Mouse (Mus musculus) granulocyte monocyte progenitor cell, adult 5-6 weeks (primary cell): ENCODE data around the gene Dmpk. TPM values are rescaled to one million over a fixed set of nuclear protein-coding genes. Genes with fewer than 3 reads are reported as not detected.

Experiments used
- ATAC-seq: replicated peaks from 2 replicates; pipeline ENCODE4 v1.8.0; 2016; ENCODE audit warnings: mild to moderate bottlenecking, moderate TSS enrichment, inconsistent platforms; ENCODE audit not compliant: poor library complexity, severe bottlenecking
- total RNA-seq, 2 experiments: library from RNA; stranded (forward) in 1 of 2; stranded (reverse) in 1 of 2; fragments of 200-712, 200-1000 nt in 1 of 2; fragments of >200 nt in 1 of 2; fragmentation: Nextera tagmentation in 1 of 2; gene quantifications; 2 replicates each; pipeline ENCODE4 v1.2.3; 2014 to 2017

Dmpk gene
- total RNA-seq, 2 experiments from 2014 or later = 0.32 to 1.0 TPM

DNA sequence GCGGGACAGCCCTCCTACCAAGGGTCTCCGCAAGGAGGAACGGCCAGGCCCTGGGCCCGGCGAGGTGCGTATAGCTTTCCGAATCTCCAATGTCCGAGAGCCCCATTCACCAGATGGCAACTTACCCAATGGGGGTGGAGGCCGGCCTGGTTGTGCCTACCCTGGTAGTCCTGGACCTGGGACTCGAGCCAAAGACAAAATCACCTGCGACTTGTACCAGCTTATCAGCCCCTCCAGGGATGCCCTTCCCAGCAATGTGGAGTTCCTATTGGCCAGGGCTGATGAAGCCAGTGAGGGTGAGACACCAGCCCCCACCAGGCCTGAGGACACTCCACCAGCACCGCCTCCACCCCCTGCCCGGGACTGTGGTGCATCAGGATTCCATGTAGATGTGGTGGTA is 52.5 kb downstream of the Dmpk start:
- no peak for ATAC-seq

DNA sequence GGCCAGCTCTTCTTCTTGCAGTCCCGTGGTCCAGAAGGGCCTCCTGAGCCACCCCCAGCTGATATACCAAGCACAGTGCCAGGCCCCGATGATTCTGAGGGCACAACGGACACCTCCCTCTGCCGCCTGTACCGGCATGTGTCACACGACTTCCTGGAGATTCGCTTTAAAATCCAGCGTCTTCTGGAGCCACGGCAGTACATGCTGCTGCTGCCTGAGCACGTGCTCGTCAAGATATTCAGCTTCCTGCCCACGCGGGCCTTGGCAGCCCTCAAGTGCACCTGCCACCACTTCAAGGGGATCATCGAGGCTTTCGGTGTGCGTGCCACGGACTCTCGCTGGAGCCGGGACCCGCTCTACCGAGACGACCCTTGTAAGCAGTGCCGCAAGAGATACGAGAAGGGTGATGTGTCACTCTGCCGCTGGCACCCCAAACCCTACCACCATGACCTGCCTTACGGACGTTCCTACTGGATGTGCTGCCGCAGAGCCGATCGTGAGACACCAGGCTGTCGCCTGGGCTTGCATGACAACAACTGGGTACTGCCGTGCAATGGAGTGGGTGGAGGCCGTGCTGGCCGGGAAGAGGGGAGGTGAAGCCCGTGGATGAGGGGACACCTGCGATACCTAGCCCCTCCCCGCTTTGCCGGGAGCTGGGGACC is 53.2 kb downstream of the Dmpk start:
- ATAC-seq = no peak

- peak; percentile 53 for ATAC-seq
Measured at GRCm38 (mm10) chr7:19137380-19137779, 53.7 kb downstream of the Dmpk start.

Other genes with a start within 250 kb of the Dmpk start
- gene Mill2, start 243.9 kb upstream of the Dmpk start, total RNA-seq (2014; fragmentation: Nextera tagmentation) = 0.34 TPM in 1 of 2 replicates, not detected in the other
- 0.04 TPM in 1 of 2 replicates, not detected in the other for gene Mill2, start 243.9 kb upstream of the Dmpk start, total RNA-seq (2017)
- gene Pglyrp1, start 212.5 kb upstream of the Dmpk start, total RNA-seq (2014; fragmentation: Nextera tagmentation) = 112 and 117 TPM in 2 replicates
- gene Pglyrp1, start 212.5 kb upstream of the Dmpk start, total RNA-seq (2017) = 17.6 and 21.2 TPM in 2 replicates
- 34.6 and 45.4 TPM in 2 replicates for gene Ccdc61, start 173.4 kb upstream of the Dmpk start, total RNA-seq (2014; fragmentation: Nextera tagmentation)
- gene Ccdc61, start 173.4 kb upstream of the Dmpk start, total RNA-seq (2017) = 11.4 and 12.1 TPM in 2 replicates
- gene Nova2, start 158.0 kb upstream of the Dmpk start, total RNA-seq (2014; fragmentation: Nextera tagmentation) = not detected in 2 replicates
- not detected in 2 replicates for gene Nova2, start 158.0 kb upstream of the Dmpk start, total RNA-seq (2017)
- not detected in 2 replicates for gene Nanos2, start 96.4 kb upstream of the Dmpk start, total RNA-seq (2014; fragmentation: Nextera tagmentation)
- gene Nanos2, start 96.4 kb upstream of the Dmpk start, total RNA-seq (2017) = not detected in 2 replicates
- gene Mypop, start 92.6 kb upstream of the Dmpk start, total RNA-seq (2014; fragmentation: Nextera tagmentation) = not detected in 2 replicates
- 0.82 TPM in 1 of 2 replicates, not detected in the other for gene Mypop, start 92.6 kb upstream of the Dmpk start, total RNA-seq (2017)
- 14.5 and 24.3 TPM in 2 replicates for gene Irf2bp1, start 79.8 kb upstream of the Dmpk start, total RNA-seq (2014; fragmentation: Nextera tagmentation)
- 8.4 and 17.5 TPM in 2 replicates for gene Irf2bp1, start 79.8 kb upstream of the Dmpk start, total RNA-seq (2017)
- not detected in 2 replicates for gene Foxa3, start 60.3 kb upstream of the Dmpk start, total RNA-seq (2014; fragmentation: Nextera tagmentation)
- not detected in 2 replicates for gene Foxa3, start 60.3 kb upstream of the Dmpk start, total RNA-seq (2017)
- gene Sympk, start 59.5 kb upstream of the Dmpk start, total RNA-seq (2014; fragmentation: Nextera tagmentation) = 79.9 and 98.6 TPM in 2 replicates
- gene Sympk, start 59.5 kb upstream of the Dmpk start, total RNA-seq (2017) = 38.5 and 46.7 TPM in 2 replicates
- gene Rsph6a, start 29.2 kb upstream of the Dmpk start, total RNA-seq (2014; fragmentation: Nextera tagmentation) = not detected in 2 replicates
- not detected in 2 replicates for gene Rsph6a, start 29.2 kb upstream of the Dmpk start, total RNA-seq (2017)
- 2.2 and 4.9 TPM in 2 replicates for gene Dmwd, start 7.6 kb upstream of the Dmpk start, total RNA-seq (2014; fragmentation: Nextera tagmentation)
- gene Dmwd, start 7.6 kb upstream of the Dmpk start, total RNA-seq (2017) = 0.99 and 3.4 TPM in 2 replicates
- gene Six5, start 10.7 kb downstream of the Dmpk start, total RNA-seq (2014; fragmentation: Nextera tagmentation) = 4.0 and 8.1 TPM in 2 replicates
- 1.6 and 2.7 TPM in 2 replicates for gene Six5, start 10.7 kb downstream of the Dmpk start, total RNA-seq (2017)
- 0.71 TPM in 1 of 2 replicates, not detected in the other for gene Gm4969, start 34.5 kb downstream of the Dmpk start, total RNA-seq (2014; fragmentation: Nextera tagmentation)
- 0.05 TPM in 1 of 2 replicates, not detected in the other for gene Gm4969, start 34.5 kb downstream of the Dmpk start, total RNA-seq (2017)
- 3.1 and 4.9 TPM in 2 replicates for gene Fbxo46, start 36.0 kb downstream of the Dmpk start, total RNA-seq (2014; fragmentation: Nextera tagmentation)
- gene Fbxo46, start 36.0 kb downstream of the Dmpk start, total RNA-seq (2017) = 4.7 and 5.4 TPM in 2 replicates
- gene Qpctl, start 65.4 kb downstream of the Dmpk start, total RNA-seq (2014; fragmentation: Nextera tagmentation) = 4.2 and 12.0 TPM in 2 replicates
- gene Qpctl, start 65.4 kb downstream of the Dmpk start, total RNA-seq (2017) = 4.9 and 5.0 TPM in 2 replicates
- gene Snrpd2, start 65.9 kb downstream of the Dmpk start, total RNA-seq (2014; fragmentation: Nextera tagmentation) = 91.5 and 121 TPM in 2 replicates
- 83.2 and 158 TPM in 2 replicates for gene Snrpd2, start 65.9 kb downstream of the Dmpk start, total RNA-seq (2017)
- gene Gipr, start 82.3 kb downstream of the Dmpk start, total RNA-seq (2014; fragmentation: Nextera tagmentation) = not detected in 2 replicates
- 0.26 TPM in 1 of 2 replicates, not detected in the other for gene Gipr, start 82.3 kb downstream of the Dmpk start, total RNA-seq (2017)
- gene Eml2, start 92.6 kb downstream of the Dmpk start, total RNA-seq (2014; fragmentation: Nextera tagmentation) = 4.1 and 18.1 TPM in 2 replicates
- 10.4 and 22.7 TPM in 2 replicates for gene Eml2, start 92.6 kb downstream of the Dmpk start, total RNA-seq (2017)
- gene Gpr4, start 128.7 kb downstream of the Dmpk start, total RNA-seq (2014; fragmentation: Nextera tagmentation) = not detected in 2 replicates
- not detected in 2 replicates for gene Gpr4, start 128.7 kb downstream of the Dmpk start, total RNA-seq (2017)
- 20.7 and 35.1 TPM in 2 replicates for gene Opa3, start 144.5 kb downstream of the Dmpk start, total RNA-seq (2014; fragmentation: Nextera tagmentation)
- 14.6 and 18.3 TPM in 2 replicates for gene Opa3, start 144.5 kb downstream of the Dmpk start, total RNA-seq (2017)
- gene Vasp, start 188.0 kb downstream of the Dmpk start, total RNA-seq (2014; fragmentation: Nextera tagmentation) = 60.7 and 70.5 TPM in 2 replicates
- 52.8 and 63.3 TPM in 2 replicates for gene Vasp, start 188.0 kb downstream of the Dmpk start, total RNA-seq (2017)
- gene Ppm1n, start 196.2 kb downstream of the Dmpk start, total RNA-seq (2014; fragmentation: Nextera tagmentation) = not detected in 2 replicates
- not detected in 2 replicates for gene Ppm1n, start 196.2 kb downstream of the Dmpk start, total RNA-seq (2017)
- not detected in 2 replicates for gene Rtn2, start 198.8 kb downstream of the Dmpk start, total RNA-seq (2014; fragmentation: Nextera tagmentation)
- gene Rtn2, start 198.8 kb downstream of the Dmpk start, total RNA-seq (2017) = not detected in 2 replicates
- gene Fosb, start 226.2 kb downstream of the Dmpk start, total RNA-seq (2014; fragmentation: Nextera tagmentation) = 8.1 and 13.7 TPM in 2 replicates
- 19.3 and 24.4 TPM in 2 replicates for gene Fosb, start 226.2 kb downstream of the Dmpk start, total RNA-seq (2017)